ENCODE assay signal across 8 mouse cellular contexts in the genomic region with DNA sequence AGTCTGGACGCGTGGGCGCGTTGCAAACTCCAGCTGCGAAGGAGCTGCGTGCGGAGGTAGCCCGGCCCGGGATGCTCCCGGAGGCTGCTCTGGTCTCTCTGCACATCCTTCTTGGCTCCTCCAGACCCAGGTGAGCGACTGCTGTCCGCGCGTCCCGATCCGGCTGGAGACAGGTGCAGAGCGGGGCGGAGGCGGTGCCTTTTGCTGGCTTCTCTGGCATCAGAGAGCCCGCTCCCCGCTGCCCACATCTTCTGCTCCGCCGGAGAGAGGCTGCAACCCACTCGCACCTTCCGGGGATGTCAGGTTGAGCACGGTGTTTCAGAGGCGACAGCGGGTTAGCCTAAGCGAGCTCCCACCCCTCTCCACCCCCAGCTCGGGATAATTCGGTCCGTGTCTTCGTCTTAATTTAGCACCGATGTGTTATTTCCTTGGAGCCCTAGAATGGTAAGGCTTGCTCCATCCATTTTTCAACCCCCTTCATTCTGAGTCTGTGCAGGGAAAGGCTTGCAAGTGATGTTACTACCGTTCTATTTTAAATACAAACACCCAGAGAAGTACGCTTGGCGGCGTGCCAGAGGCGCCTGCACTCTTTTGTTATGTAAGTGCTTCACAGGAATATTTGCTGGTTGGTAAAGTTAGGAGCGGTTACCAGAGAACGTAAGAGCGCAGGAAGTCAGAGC. TPM values are rescaled to one million over a fixed set of nuclear protein-coding genes. Genes with fewer than 3 reads are reported as not detected.
DNase-seq lines count a peak whose midpoint lies in the region; ATAC-seq and TF ChIP-seq lines count a peak whose summit lies in the region.

No protein-coding gene starts in this region.

- H3K4me1 ChIP-seq in E14TG2a.4 (replicated peaks; ENCODE audit: low read depth, low read length): peaks cover 23% of the 10 kb centered on the region
- peaks cover 4% of the 10 kb centered on the region; the same call in 1 of the 2 replicates for H3K4me1 ChIP-seq in forebrain, embryonic 11.5 days (replicated peaks; ENCODE audit: control insufficient read depth, insufficient read depth, low read length)
- H3K4me1 ChIP-seq in liver, embryonic 12.5 days: peaks cover 9% of the 10 kb centered on the region; the same call in 1 of the 2 replicates
- H3K4me1 ChIP-seq in neural tube, embryonic 14.5 days (ENCODE audit: control insufficient read depth, insufficient read depth, low read length): 0 out of 2 replicates have a peak, but pooled peaks cover 6% of the 10 kb centered on the region

- peak overlapping the region; percentile 99 for H3K4me2 ChIP-seq in forebrain, embryonic 11.5 days (ENCODE audit: low read depth, low read length, severe bottlenecking)
- peak overlapping the region; percentile 72 for H3K4me2 ChIP-seq in liver, embryonic 12.5 days
- peak overlapping the region; percentile 84 for H3K4me2 ChIP-seq in neural tube, embryonic 14.5 days (ENCODE audit: low read depth, low read length)

- H3K27ac ChIP-seq in forebrain, embryonic 11.5 days (ENCODE audit: low read depth, low read length): no peak overlapping the region
- H3K27ac ChIP-seq in liver, embryonic 12.5 days: no peak overlapping the region
- H3K27ac ChIP-seq in neural tube, embryonic 14.5 days (ENCODE audit: low read depth, low read length): peak overlapping the region; percentile 86

- TF ChIP-seq CTCF in E14TG2a.4 (conservative IDR thresholded peaks at IDR 0.05; ENCODE audit: low read length): no peak

- H3K9me3 ChIP-seq in E14TG2a.4 (ENCODE audit: low read length): peaks cover 34% of the 10 kb centered on the region
- no peaks in the 10 kb centered on the region for H3K9me3 ChIP-seq in forebrain, embryonic 11.5 days (ENCODE audit: control insufficient read depth, low read length)
- H3K9me3 ChIP-seq in liver, embryonic 12.5 days (replicated peaks): no peaks in the 10 kb centered on the region
- H3K9me3 ChIP-seq in neural tube, embryonic 14.5 days (ENCODE audit: control insufficient read depth, low read length): no peaks in the 10 kb centered on the region

- no peaks in the 10 kb centered on the region for H3K36me3 ChIP-seq in E14TG2a.4 (ENCODE audit: insufficient read depth, low read length)
- no peaks in the 10 kb centered on the region for H3K36me3 ChIP-seq in forebrain, embryonic 11.5 days (ENCODE audit: control insufficient read depth, insufficient read depth, low read length)
- no peaks in the 10 kb centered on the region for H3K36me3 ChIP-seq in liver, embryonic 12.5 days
- no peaks in the 10 kb centered on the region for H3K36me3 ChIP-seq in neural tube, embryonic 14.5 days (ENCODE audit: control insufficient read depth, insufficient read depth, low read length)

- intact Hi-C loops in heart, postnatal 25 days (cut with DNase I): loop anchor here (2.0 to 5.0 kb wide), 2 partner anchors 175 to 285 kb away; no protein-coding TSS in a partner anchor

- under 1% methylated on average over 42 of the region's 42 CpGs for WGBS in forebrain, embryonic 11.5 days
- 5% methylated on average over 42 of the region's 42 CpGs for WGBS in liver, embryonic 12.5 days (ENCODE audit: insufficient replicate concordance)
- WGBS in neural tube, embryonic 14.5 days: under 1% methylated on average over 41 of the region's 42 CpGs

- peak overlapping the region; percentile 91 for H3K4me3 ChIP-seq in E14TG2a.4 (replicated peaks; ENCODE audit: low read length)
- H3K4me3 ChIP-seq in forebrain, embryonic 11.5 days (ENCODE audit: low read depth, low read length): peak overlapping the region; percentile 56
- peak overlapping the region; percentile 45 for H3K4me3 ChIP-seq in liver, embryonic 12.5 days
- H3K4me3 ChIP-seq in neural tube, embryonic 14.5 days (ENCODE audit: low read depth, low read length): peak overlapping the region; percentile 73

- no peak; the same call in 1 of the 2 replicates for ATAC-seq in forebrain, embryonic 11.5 days (replicated peaks; ENCODE audit: low FRiP score)
- 0 out of 2 replicates have a peak, but pooled peaks have one; percentile 13 for ATAC-seq in liver, embryonic 12.5 days
- peak; percentile 69 for ATAC-seq in neural tube, embryonic 14.5 days (ENCODE audit: low read depth)
- ATAC-seq in megakaryocyte progenitor cell, adult 5-6 weeks (replicated peaks; ENCODE audit: poor library complexity): no peak

- H3K9ac ChIP-seq in forebrain, embryonic 11.5 days (ENCODE audit: low read length): peak overlapping the region; percentile 61
- H3K9ac ChIP-seq in liver, embryonic 12.5 days: no peak overlapping the region
- H3K9ac ChIP-seq in neural tube, embryonic 14.5 days (replicated peaks; ENCODE audit: low read depth, low read length): peak overlapping the region; percentile 77

- H3K27me3 ChIP-seq in E14TG2a.4 (ENCODE audit: insufficient read depth, low read length): peaks cover 39% of the 10 kb centered on the region
- peaks cover 23% of the 10 kb centered on the region for H3K27me3 ChIP-seq in forebrain, embryonic 11.5 days (ENCODE audit: control insufficient read depth, insufficient read depth, low read length)
- peaks cover 51% of the 10 kb centered on the region for H3K27me3 ChIP-seq in liver, embryonic 12.5 days (replicated peaks)
- no peaks in the 10 kb centered on the region; the same call in 1 of the 2 replicates for H3K27me3 ChIP-seq in neural tube, embryonic 14.5 days (ENCODE audit: control insufficient read depth, insufficient read depth, low read length)

- DNase-seq in adrenal gland, postnatal 25 days: peak; percentile 46
- peak; percentile 63 for DNase-seq in forebrain, embryonic 11.5 days (ENCODE audit: low spot score)
- DNase-seq in heart, postnatal 25 days (ENCODE audit: low spot score): peak; percentile 15
- DNase-seq in kidney, postnatal 4 days: peak; percentile 59 to 67

RNA-seq across cellular contexts. Expression of gene Mtus2, which starts 0.6 kb away (rescaled TPM):
- total RNA-seq in adrenal gland, postnatal 25 days (2021): 3.8 and 4.7 TPM in 2 replicates
- 8.1 and 8.4 TPM in 2 replicates for polyA plus RNA-seq in forebrain, embryonic 11.5 days (2014; fragmentation: Nextera tagmentation; extraction: Ambion mirVana)
- 100 to 1,000 TPM in 1 of 2 experiments, 10 to 100 TPM in 1; 98.1 to 109 TPM for total RNA-seq in heart, postnatal 25 days (2021)
- polyA plus RNA-seq in liver, embryonic 12.5 days (2016; fragmentation: Nextera tagmentation; extraction: Ambion mirVana): 1.1 and 2.4 TPM in 2 replicates
- 51.3 and 53.9 TPM in 2 replicates for polyA plus RNA-seq in neural tube, embryonic 14.5 days (2014; fragmentation: Nextera tagmentation; extraction: Ambion mirVana)
- total RNA-seq in megakaryocyte progenitor cell, adult 5-6 weeks (2015): 0.62 and 2.8 TPM in 2 replicates
- total RNA-seq in megakaryocyte progenitor cell, adult 5-6 weeks (2017): 0.51 and 3.7 TPM in 2 replicates

Comparison
In these comparisons a context has a peak if more than half of its experiments do, and no peak if none do; other contexts are left out.
1. ATAC-seq: peak in liver, embryonic 12.5 days (single experiment) and neural tube, embryonic 14.5 days (single experiment); none in forebrain, embryonic 11.5 days (single experiment) and megakaryocyte progenitor cell, adult 5-6 weeks (single experiment).
2. RNA of gene Mtus2, which starts 0.6 kb away (total RNA-seq): 98.1 to 109 TPM in heart, postnatal 25 days; 3.8 to 4.7 TPM in adrenal gland, postnatal 25 days and 0.51 to 3.7 TPM in megakaryocyte progenitor cell, adult 5-6 weeks; every median in the first group is over 10 times any median in the second.
3. Peak in every context shown above with its lines, with median percentiles within 50 percentile points of each other: H3K4me3 ChIP-seq, DNase-seq and H3K4me2 ChIP-seq.